Mouse (Mus musculus) spleen, postnatal 36 days (tissue): ENCODE measurements around the gene Foxn3.

Source experiments
- DNase-seq, 2 experiments: peaks; one replicate each; pipeline ENCODE4 v3.0.0; 2022; ENCODE audit warnings: low spot score in 2 of 2, mixed read lengths in 1 of 2

Gene Foxn3

DNA sequence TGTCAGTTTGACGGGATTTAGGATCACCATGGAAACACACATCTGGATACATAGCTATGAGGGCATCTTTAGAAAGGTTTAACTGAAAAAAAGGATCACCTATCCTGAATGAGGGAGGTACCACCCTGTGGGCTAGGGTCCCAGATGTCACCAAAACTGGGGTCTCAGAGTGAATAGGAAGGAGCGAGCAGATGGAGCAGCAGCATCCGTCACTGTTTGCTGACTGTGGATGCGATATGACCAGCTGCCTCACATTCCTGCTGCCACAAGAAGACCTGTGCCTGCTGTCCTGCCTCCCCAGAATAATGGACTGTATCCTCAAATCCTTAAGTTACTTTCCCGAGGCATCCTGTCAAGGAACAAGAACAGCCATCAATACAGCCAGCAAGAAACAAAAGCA is 97.0 kb downstream of the Foxn3 start:
- no peak for DNase-seq

DNA sequence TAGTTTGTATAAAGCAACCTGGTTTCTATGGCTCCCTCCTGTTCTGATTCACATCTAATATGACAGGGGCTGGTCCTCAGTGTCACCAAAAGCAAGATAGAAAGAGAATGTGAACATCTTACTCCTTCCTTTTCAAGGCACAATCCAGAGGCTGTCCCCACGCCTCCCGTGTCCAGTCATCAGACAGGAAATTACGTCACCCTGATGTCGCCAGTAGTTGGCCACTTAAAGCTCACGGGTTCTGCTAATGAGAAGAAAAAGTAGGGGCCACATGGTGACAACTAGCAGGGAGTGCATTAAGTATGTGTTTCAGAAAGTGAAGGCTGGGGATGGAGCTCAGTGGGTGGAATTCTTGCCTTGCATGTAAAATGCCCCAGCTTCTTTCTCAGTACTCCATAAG is 99.1 kb downstream of the Foxn3 start:
- no peak for DNase-seq

DNA sequence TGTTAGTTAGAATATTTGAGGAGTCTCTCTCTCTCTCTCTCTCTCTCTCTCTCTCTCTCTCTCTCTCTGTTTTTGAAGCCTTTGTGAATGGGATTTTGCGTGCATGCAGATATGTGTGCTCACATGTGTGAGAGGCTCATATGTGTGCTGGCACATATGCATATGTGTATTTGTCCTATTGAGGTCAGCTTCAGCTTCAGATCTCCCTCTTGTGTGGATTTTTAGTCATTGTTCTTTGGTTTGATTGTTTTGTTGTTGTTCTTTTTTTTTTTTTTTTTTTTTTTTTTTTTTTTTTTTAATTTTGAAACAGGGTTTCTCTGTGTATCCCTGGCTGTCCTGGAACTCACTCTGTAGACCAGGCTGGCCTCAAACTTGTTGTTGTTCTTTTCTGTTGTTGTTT is 100.5 kb downstream of the Foxn3 start:
- no peak for DNase-seq

DNA sequence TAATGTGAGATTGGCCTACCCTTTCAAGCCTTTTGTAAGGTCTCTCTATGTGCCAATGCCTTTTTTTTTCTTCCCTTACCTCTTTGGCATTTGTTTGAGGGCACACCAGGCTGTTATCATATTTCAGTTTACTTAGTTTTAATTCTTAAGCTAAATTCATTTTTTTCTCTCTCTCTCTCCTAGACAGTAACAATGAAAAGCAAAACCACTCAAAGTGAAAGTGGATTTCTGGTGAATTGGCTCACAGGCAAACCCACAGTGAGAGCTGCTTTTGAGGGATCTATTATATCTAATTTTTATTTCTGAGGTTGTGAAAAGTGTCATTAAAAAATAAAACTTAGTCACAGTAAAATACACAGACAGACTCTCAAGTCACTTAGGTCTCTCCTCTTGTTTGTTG is 101.1 kb downstream of the Foxn3 start:
- no peak for DNase-seq

DNA sequence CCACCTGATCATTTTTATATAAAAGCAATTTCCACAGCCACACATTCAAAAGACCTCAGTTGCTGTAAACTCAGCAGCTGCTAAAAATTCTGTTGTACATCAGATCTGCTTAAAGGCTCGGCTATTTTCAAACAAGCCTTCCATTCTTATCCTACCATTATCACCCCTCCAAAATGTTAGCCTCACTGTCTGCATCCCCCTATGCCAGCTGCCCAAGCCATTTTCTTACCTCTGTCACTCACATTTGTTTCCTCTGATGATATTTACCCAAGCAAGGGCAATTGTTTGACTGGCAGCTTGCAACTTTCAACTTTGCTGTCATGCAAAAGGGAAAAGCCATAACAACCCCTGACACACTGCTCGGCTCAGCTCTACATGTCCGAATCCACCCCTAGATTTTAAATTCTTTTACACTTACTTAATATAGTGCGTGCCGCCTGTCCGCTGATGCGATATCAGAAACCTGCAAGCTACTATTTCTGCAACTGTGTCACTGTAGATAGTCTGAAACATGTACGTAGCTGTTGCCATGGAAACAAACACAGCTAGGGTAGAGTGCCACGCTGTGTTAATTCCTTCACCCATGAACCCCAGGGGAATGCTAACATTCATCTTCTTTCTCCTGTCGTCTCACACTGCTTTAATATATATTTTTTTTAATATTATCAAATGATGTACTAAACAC is 105.7 kb downstream of the Foxn3 start:
- peak; percentile 63 to 76 for DNase-seq

- no peak for DNase-seq
Observed at GRCm38 (mm10) chr12:99455580-99455979, 107.8 kb downstream of the Foxn3 start.

DNA sequence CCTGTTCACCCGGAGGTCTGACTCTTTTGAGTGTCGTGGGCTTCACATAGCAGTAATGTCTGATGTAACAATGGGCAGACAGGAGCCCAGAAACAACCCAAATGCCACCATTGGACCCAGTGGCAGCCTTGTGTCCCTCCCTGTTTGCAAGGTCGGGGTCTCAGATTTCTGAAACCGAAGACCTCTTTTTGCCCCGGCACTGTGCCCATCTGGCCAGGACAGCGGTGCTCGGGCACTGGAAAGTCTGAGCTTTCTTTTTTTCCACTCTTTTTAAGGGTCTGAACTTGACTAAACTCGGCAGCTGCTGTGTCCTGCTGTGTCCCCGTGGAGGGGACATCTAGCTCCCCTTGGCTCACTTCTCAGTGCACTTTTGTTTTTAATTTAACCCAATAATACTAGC is 109.0 kb downstream of the Foxn3 start:
- DNase-seq = no peak

DNA sequence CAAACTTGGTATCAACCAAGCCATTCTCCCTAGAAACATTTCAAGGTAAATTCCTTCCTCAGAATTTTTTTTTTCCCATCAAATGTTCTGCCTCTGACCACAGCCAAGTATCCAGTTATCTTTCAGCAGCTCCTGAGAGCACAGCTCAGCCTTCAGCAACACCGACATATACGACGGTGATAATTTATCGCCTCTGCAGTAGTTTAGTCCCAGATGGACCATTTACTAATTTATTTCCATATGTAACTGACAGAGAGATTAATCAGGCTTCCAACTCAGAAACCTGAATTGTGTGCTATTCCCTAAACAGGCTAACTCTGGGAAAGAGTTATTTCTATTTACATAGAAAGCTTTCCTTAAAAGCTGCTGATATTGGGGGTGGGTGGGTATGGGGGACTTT is 109.6 kb downstream of the Foxn3 start:
- DNase-seq = no peak

- DNase-seq = no peak
Observed at GRCm38 (mm10) chr12:99450076-99450475, 113.3 kb downstream of the Foxn3 start.

- DNase-seq = no peak
Observed at GRCm38 (mm10) chr12:99447791-99448190, 115.6 kb downstream of the Foxn3 start.

DNA sequence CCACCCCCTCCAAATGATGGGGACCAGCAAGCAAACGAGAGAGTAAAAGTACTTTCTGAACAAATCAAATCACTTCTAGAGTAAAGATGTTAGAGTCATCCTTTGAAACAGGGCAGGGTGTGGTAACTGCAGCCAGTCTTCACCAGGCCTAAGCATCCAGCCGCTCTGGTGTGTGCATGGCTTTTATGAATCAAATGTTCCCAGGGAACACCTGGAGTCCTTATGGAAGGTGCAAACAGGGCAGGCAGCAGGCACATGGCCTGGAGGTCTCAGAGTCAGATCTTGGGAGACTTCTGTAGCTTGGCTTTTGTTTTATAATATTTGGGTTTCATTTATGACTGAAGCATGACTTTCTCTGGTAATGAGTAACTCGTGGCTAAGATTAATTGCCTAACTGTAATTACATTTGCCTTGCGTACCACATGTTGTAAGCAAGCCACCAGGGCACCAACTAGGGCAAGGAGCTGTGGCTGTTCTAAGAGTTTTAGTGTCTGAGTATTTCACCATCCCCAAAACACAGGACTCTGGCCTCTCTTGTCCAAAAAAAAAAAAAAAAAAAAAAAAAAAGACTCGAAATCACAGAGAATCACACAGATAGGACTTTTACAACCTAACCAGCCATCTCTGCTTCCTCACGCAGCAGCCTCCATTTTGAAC is 118.2 kb downstream of the Foxn3 start:
- no peak for DNase-seq

DNA sequence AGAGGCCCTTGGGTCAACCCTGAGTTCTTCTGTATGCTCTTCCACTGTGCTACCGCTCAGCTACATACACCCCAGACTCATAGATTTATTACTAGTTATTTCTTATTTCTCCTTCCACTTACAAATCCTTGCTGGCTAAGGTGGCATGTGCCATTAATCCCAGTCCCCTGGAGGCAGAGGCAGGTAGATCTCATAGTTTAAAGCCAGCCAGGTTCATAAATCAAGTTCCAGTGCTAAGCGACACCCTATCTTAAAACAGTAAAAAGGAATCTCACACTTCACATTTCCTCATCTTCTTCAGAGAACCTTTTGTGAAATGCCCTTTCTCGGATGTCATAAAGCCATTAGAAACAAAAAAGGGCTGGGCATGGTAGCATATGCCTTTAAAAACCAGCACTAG is 120.6 kb downstream of the Foxn3 start:
- no peak for DNase-seq

DNA sequence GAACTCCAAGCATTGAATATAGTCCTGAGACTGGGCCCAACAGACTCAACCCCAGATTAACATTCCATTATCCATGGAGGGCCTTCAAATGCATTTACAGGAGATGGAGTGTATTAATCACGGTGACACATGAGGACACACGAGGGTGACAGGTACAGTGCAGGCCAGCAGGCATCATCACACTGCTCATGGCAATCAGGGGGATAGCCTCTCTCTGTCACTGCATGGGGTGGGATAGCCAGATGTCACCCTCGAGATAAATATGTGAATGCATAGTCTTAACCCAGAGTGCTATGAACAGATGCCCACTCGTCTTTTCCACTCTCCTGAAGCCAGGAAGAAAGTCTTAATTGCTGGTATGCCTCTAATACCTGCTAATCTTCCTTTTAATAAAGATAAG is 122.4 kb downstream of the Foxn3 start:
- no peak for DNase-seq

GRCm38 (mm10) chr12:99440022-99440421 is 123.4 kb downstream of the Foxn3 start:
- DNase-seq = no peak

DNA sequence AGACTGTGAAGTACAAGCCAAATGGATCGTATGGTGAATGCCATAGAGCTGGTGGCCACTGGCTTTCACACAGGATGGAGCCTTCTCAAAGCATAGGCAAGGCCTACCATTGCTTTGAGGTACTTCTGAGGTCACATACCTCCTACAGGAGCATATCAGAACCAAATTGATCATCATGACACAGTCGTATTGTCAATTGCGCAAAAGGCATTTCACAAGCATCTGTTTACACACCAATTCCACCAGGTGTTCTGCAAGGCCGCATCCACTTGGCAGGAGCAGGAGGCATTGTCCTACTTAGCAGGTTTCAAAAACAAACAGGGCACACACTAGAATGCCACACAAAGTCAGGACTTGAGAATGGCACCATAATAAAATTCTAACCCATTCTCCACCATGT is 128.2 kb downstream of the Foxn3 start:
- no peak for DNase-seq

DNA sequence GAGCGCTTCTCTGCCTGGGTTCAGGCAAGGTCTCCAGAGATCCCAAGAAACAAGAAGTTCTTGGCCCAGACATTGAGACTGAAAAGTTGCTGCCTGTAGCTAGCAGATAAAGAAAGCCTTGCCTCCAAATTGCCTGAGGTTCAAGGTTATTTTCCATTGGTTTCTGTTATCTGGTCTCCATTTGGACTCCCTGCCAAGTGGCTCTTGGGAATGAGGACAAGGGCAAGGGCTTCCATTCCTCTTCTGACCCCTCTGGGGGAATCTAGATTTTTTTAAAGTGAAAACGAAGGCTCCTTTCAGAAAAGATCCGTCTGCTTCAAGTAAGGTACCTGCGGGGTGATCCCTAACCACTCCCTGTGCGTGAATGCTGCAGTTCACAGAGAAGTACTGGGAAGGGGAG is 130.0 kb downstream of the Foxn3 start:
- DNase-seq = no peak

DNA sequence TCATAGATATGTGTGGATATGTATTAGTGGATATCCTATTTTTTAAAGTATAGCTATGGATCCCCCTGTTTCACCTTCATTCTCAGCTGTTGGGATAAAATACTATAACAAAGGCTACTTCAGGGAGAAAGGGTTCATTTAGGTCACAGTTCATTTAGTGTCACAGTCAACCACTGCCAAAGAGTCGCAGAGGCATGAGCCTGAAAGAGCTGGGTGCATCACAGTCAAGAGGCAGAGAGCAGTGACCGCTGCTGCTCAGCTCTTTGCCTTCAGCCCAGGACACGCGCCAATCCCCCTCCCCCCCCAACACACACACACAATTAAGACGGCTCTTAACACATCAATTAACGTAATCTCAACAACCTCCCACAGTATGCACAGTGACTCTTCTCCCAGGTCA is 131.8 kb downstream of the Foxn3 start:
- DNase-seq = no peak

GRCm38 (mm10) chr12:99430992-99431391 is 132.4 kb downstream of the Foxn3 start:
- DNase-seq = no peak

GRCm38 (mm10) chr12:99429101-99429500 is 134.3 kb downstream of the Foxn3 start:
- no peak for DNase-seq

DNA sequence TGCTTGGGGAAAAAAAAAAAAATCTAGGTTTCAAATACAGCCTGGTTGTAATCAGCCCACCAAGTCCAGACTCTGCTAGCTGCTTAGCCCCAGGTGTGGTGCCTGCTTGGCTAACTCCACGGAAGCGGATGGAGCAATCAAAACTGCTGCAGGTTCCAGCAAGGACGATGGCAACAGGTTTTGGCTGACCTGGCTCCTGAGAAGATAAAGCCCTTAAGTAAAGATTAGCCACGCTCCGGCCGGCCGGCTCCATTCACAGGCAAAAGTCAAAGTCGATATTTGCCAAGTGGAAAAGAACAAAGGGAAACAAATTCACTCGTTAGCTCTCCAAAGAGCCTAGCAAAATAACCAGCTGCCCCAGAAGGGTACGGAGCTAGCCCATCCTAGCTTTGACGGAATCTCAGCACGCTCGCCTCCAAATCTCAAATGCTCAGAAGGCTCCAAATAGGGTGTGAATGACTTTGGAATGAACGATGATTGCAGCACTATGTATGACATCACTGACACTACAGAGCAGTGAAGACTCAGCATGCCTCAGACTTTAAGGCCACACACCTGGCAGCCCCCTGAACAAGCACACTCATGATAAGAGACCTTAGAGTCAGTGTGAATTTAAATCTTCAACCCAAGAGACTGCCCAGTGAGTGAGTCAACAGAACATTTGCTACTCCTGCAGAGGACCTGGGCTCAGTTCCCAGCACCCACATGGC is 137.0 kb downstream of the Foxn3 start:
- DNase-seq = no peak

- no peak for DNase-seq
Observed at GRCm38 (mm10) chr12:99419396-99419760, 144.0 kb downstream of the Foxn3 start.

DNA sequence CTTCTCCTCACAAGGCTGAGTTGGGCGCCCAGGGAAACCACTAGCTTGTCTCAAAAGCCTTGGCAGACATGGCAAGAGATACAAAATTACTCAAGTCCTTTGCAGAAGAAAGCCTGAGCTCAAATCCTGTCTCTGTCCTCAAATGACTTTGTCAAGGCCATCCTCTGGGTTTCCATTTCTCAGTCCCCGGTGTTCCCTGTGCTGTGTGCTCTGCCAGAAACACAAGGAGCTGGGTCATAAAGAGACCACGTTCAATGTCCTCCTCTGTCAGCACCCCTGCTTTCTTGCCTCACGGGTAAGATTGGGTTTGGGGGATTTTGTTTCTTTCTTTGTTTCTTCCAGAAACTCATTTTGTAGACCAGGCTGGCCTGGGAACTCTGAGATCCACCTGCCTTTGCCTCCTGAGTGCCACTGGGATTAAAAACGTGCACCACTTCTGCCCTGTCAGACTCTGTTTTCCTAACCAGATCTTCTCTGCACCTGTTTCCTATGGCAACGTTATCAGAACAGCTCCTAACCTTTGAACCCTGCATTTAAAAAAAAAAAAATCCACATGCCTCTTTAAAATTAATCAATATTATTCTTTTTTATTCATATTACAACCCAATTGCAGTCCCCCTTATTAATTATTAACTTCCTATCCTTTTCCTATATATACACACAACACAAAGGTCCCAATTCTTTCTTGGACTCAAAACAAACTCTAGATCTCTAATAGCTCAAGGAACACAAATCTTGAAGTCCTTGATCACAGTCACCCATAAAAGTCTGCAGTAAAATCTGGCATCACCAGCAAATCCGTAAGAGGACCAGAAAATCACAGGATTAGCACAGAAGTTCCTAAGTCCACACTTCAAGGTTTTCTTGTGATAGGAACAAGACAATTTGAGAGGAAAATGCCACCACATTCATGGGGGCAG is 144.6 kb downstream of the Foxn3 start:
- no peak for DNase-seq
